ENCODE assay signal across 22 mouse cellular contexts in genomic region chr9:75423683-75424082, GRCm38 (mm10). TPM values are rescaled to one million over a fixed set of nuclear protein-coding genes. Genes with fewer than 3 reads are reported as not detected.
DNase-seq lines count a peak whose midpoint lies in the region; ATAC-seq and TF ChIP-seq lines count a peak whose summit lies in the region.
"Had no signal": no experiment of that assay in that cellular context is flagged by ENCODE, and none has a peak within 500 bp of the region (broad histone marks: within the 10 kb centered on the region; RNA-seq: fewer than 3 reads in every experiment).

No protein-coding gene starts in this region.

- in situ Hi-C loops in Patski (cut with MboI; ENCODE audit: low pct_unique_long_range_greater_than_20kb) = no loop called here

- no peak overlapping the region for H3K4me3 ChIP-seq in gastrocnemius, adult 2 months
- no peak overlapping the region for H3K4me3 ChIP-seq in kidney, embryonic 14.5 days (ENCODE audit: low read length)
- no peak overlapping the region for H3K4me3 ChIP-seq in cerebellum, adult 2 months (replicated peaks; ENCODE audit: insufficient read depth, low read depth, low read length)
- H3K4me3 ChIP-seq: embryonic facial prominence, embryonic 15.5 days; forebrain, embryonic 10.5 days; hindbrain, embryonic 10.5 days; lung, embryonic 15.5 days had no signal

- H3K27ac ChIP-seq in gastrocnemius, adult 2 months = peak overlapping the region; percentile 67
- no peak overlapping the region for H3K27ac ChIP-seq in kidney, embryonic 14.5 days (ENCODE audit: low read depth, low read length)
- H3K27ac ChIP-seq in cerebellum, adult 2 months (ENCODE audit: insufficient read depth, low read length) = no peak overlapping the region
- H3K27ac ChIP-seq: embryonic facial prominence, embryonic 15.5 days; forebrain, embryonic 10.5 days; hindbrain, embryonic 10.5 days; hindbrain, postnatal 0 days; lung, embryonic 15.5 days had no signal

- DNase-seq in gastrocnemius, adult 2 months = no peak
- DNase-seq in gastrocnemius, adult 18-20 months (ENCODE audit: low spot score) = no peak
- DNase-seq in kidney, postnatal 14 days = peak; percentile 45
- DNase-seq in 3134 (ENCODE audit: extremely low read depth, insufficient read length, low spot score) (peak; percentile 60), Patski (ENCODE audit: low read depth, low spot score) (no peak)
- DNase-seq in adrenal gland, postnatal 25 days = no peak
- no peak for DNase-seq in cerebellum, adult 2 months
- DNase-seq: adrenal gland, postnatal 10 days; cerebellum, adult 18-20 months; cerebellum, postnatal 36 days; right cerebral cortex, adult 18-20 months; spleen, adult 18-20 months; thymus, postnatal 36 days had no signal

- H3K4me2 ChIP-seq in kidney, embryonic 14.5 days (replicated peaks; ENCODE audit: low read depth, low read length) = no peak overlapping the region
- H3K4me2 ChIP-seq: embryonic facial prominence, embryonic 15.5 days; liver, embryonic 11.5 days; lung, embryonic 15.5 days had no signal

- H3K36me3 ChIP-seq in kidney, embryonic 14.5 days (ENCODE audit: control insufficient read depth, insufficient read depth, low read length) = no peaks in the 10 kb centered on the region
- H3K36me3 ChIP-seq: embryonic facial prominence, embryonic 15.5 days; forebrain, embryonic 10.5 days; hindbrain, embryonic 10.5 days; lung, embryonic 15.5 days had no signal

- POLR2A ChIA-PET in Patski (lab: Charles Lee) = interaction anchor here (2.0 to 5.4 kb wide), 2 partner anchors 13 to 15 kb away, joined by 12 to 16 read pairs; partner anchors contain the start of gene Mapk6

- H3K9ac ChIP-seq in kidney, embryonic 14.5 days (ENCODE audit: low read depth, low read length) = no peak overlapping the region
- H3K9ac ChIP-seq: embryonic facial prominence, embryonic 15.5 days; lung, embryonic 15.5 days had no signal

- ATAC-seq in kidney, embryonic 14.5 days (ENCODE audit: low FRiP score, low TSS enrichment) = no peak
- ATAC-seq in Patski = peak; percentile 41
- ATAC-seq: activated CD4-positive, CD25-positive, alpha-beta regulatory T cell, adult 4 months; hindbrain, postnatal 0 days; intestine, postnatal 0 days had no signal

- TF ChIP-seq POLR2A in cerebellum, adult 2 months (IDR thresholded peaks at IDR 0.05; ENCODE audit: borderline replicate concordance, insufficient read depth, low read length) = no peak

- no peak for TF ChIP-seq CTCF in gastrocnemius, adult 2 months (IDR thresholded peaks at IDR 0.05)
- no peak for TF ChIP-seq CTCF in Patski (IDR thresholded peaks at IDR 0.05)
- no peak for TF ChIP-seq CTCF in cerebellum, adult 2 months (IDR thresholded peaks at IDR 0.05; ENCODE audit: borderline replicate concordance, insufficient read depth, low read depth, low read length)

- CTCF ChIA-PET in Patski (lab: Charles Lee) = interaction anchor here (1.2 to 3.5 kb wide), 4 partner anchors 10 to 58 kb away, joined by 3 to 23 read pairs (median 4); partner anchors contain the start of gene Mapk6

- intact Hi-C loops in gastrocnemius, adult 2 months (cut with DNase I) = no loop called here

- H3K27me3 ChIP-seq in kidney, embryonic 14.5 days (ENCODE audit: control insufficient read depth, insufficient read depth, low read length) = no peaks in the 10 kb centered on the region
- no peaks in the 10 kb centered on the region for H3K27me3 ChIP-seq in Patski
- H3K27me3 ChIP-seq in cerebellum, adult 2 months (ENCODE audit: control insufficient read depth, insufficient read depth, low read length) = no peaks in the 10 kb centered on the region
- H3K27me3 ChIP-seq: embryonic facial prominence, embryonic 15.5 days; lung, embryonic 15.5 days had no signal

- no peaks in the 10 kb centered on the region for H3K9me3 ChIP-seq in kidney, embryonic 14.5 days (ENCODE audit: control insufficient read depth, low read length)
- H3K9me3 ChIP-seq: embryonic facial prominence, embryonic 15.5 days; forebrain, embryonic 10.5 days; hindbrain, embryonic 10.5 days; lung, embryonic 15.5 days had no signal

- no peaks in the 10 kb centered on the region for H3K4me1 ChIP-seq in kidney, embryonic 14.5 days (ENCODE audit: control insufficient read depth, insufficient read depth, low read length)
- H3K4me1 ChIP-seq in cerebellum, adult 2 months (ENCODE audit: control insufficient read depth, insufficient read depth, low read length) = peaks cover 11% of the 10 kb centered on the region
- H3K4me1 ChIP-seq: embryonic facial prominence, embryonic 15.5 days; lung, embryonic 15.5 days had no signal

- 40% methylated on average over 5 of the region's 5 CpGs for WGBS in kidney, embryonic 14.5 days
- WGBS in cerebellum, adult 2 months = 89% methylated on average over 5 of the region's 5 CpGs

RNA-seq across cellular contexts. Expression of gene Mapk6, which starts 13.9 kb away (rescaled TPM):
- total RNA-seq in gastrocnemius, adult 2 months (2021) = 10 to 100 TPM; 26.4 to 29.6 TPM
- total RNA-seq in gastrocnemius, adult 18-20 months (2021) = 10 to 100 TPM; 26.1 to 26.7 TPM
- 54.8 and 77.6 TPM in 2 replicates for polyA plus RNA-seq in kidney, embryonic 14.5 days (2014; fragmentation: Nextera tagmentation; extraction: Ambion mirVana)
- polyA plus RNA-seq in Patski (2021) = 74.9 TPM
- 35.2 and 35.8 TPM in 2 replicates for total RNA-seq in adrenal gland, postnatal 25 days (2021)
- polyA plus RNA-seq in cerebellum, adult 2 months (2012; rRNA removed) = 71.3 and 76.0 TPM in 2 replicates

RNA-seq across cellular contexts. Expression of gene Leo1, which starts 17.6 kb away (rescaled TPM):
- 10 to 100 TPM; 23.3 to 28.5 TPM for total RNA-seq in gastrocnemius, adult 2 months (2021)
- 10 to 100 TPM; 24.0 to 27.5 TPM for total RNA-seq in gastrocnemius, adult 18-20 months (2021)
- 36.9 and 45.8 TPM in 2 replicates for polyA plus RNA-seq in kidney, embryonic 14.5 days (2014; fragmentation: Nextera tagmentation; extraction: Ambion mirVana)
- 38.3 TPM for polyA plus RNA-seq in Patski (2021)
- total RNA-seq in adrenal gland, postnatal 25 days (2021) = 19.3 and 26.5 TPM in 2 replicates
- polyA plus RNA-seq in cerebellum, adult 2 months (2012; rRNA removed) = 26.9 and 31.6 TPM in 2 replicates

Comparison
In these comparisons a context has a peak if more than half of its experiments do, and no peak if none do; other contexts are left out.
1. DNase-seq: peak in kidney, postnatal 14 days (single experiment) and 3134 (single experiment); none in gastrocnemius, adult 2 months (single experiment), gastrocnemius, adult 18-20 months (single experiment), Patski (single experiment), adrenal gland, postnatal 25 days (single experiment) and cerebellum, adult 2 months (0 of 2).